Mouse (Mus musculus) C3H10T1/2 (cell line): ENCODE measurements around the gene Elk3. TPM values are rescaled to one million over a fixed set of nuclear protein-coding genes. Genes with fewer than 3 reads are reported as not detected.

ENCODE experiments used
- polyA plus RNA-seq, 2 experiments: library from polyadenylated mRNA; unstranded; fragments of >200 nt; fragmentation: generic; extraction: Trizol; gene quantifications; one replicate each; pipeline ENCODE4 v1.2.1; 2012; ENCODE audit warnings: missing spikeins in 2 of 2

Gene Elk3
- polyA plus RNA-seq, result 10 to 100 TPM; 28.7 to 41.3 TPM

GRCm38 (mm10) chr10:93310721-93311411 is at the start of gene Elk3:
Elk3 (minus strand) TSS chr10:93311135.

Other genes with a start within 250 kb of the Elk3 start
- under 1 TPM in 1 of 2 experiments, not detected in 1; 0.02 TPM for gene Cfap54, start 229.5 kb downstream of the Elk3 start, polyA plus RNA-seq
- 1 to 10 TPM in 1 of 2 experiments, under 1 TPM in 1; 0.95 to 3.6 TPM for gene Cdk17, start 150.3 kb downstream of the Elk3 start, polyA plus RNA-seq
- gene Lta4h, start 142.3 kb upstream of the Elk3 start, polyA plus RNA-seq, result 10 to 100 TPM; 52.2 to 74.7 TPM
- under 1 TPM; 0.04 to 0.30 TPM for gene Hal, start 177.6 kb upstream of the Elk3 start, polyA plus RNA-seq
- gene Amdhd1, start 228.9 kb upstream of the Elk3 start, polyA plus RNA-seq, result under 1 TPM; 0.06 TPM
- gene Ccdc38, start 229.5 kb upstream of the Elk3 start, polyA plus RNA-seq, result under 1 TPM; 0.01 to 0.07 TPM